Mouse (Mus musculus): ENCODE results near the gene Ccdc78. TPM values are rescaled to one million over a fixed set of nuclear protein-coding genes. Genes with fewer than 3 reads are reported as not detected.

Ccdc78 gene
- polyA plus RNA-seq, 1 experiment from 2014 or later, result 0.28 TPM

- no peak overlapping the region for H3K9ac ChIP-seq (ENCODE audit: low read depth, low read length)
- H3K9me3 ChIP-seq (ENCODE audit: control insufficient read depth, low read length), result no peaks in the 10 kb centered on the region
- H3K4me1 ChIP-seq (ENCODE audit: control insufficient read depth, insufficient read depth, low read depth, low read length), result peaks cover 7% of the 10 kb centered on the region
- no peak for ATAC-seq
- H3K27ac ChIP-seq (ENCODE audit: low read depth, low read length), result no peak overlapping the region
- WGBS, result 84% methylated on average over 10 of the region's 10 CpGs
- H3K36me3 ChIP-seq (ENCODE audit: control insufficient read depth, insufficient read depth, low read length), result peaks cover 8% of the 10 kb centered on the region; the same call in 1 of the 2 replicates
- H3K4me3 ChIP-seq (ENCODE audit: low read length), result no peak overlapping the region
- no peaks in the 10 kb centered on the region for H3K27me3 ChIP-seq (replicated peaks; ENCODE audit: control insufficient read depth, insufficient read depth, low read length)
- H3K4me2 ChIP-seq (ENCODE audit: low read length), result no peak overlapping the region
Measured at GRCm38 (mm10) chr17:25775318-25776062, 10.9 kb upstream of the Ccdc78 start.

- 94% methylated on average over 5 of the region's 5 CpGs for WGBS
- ATAC-seq, result no peak
Measured at GRCm38 (mm10) chr17:25777948-25778347, 8.4 kb upstream of the Ccdc78 start.

GRCm38 (mm10) chr17:25781339-25781738 is 5.0 kb upstream of the Ccdc78 start:
- ATAC-seq, result no peak
- no peak overlapping the region for H3K4me2 ChIP-seq (ENCODE audit: low read length)
- no peak overlapping the region for H3K9ac ChIP-seq (ENCODE audit: low read depth, low read length)
- peaks cover 24% of the 10 kb centered on the region for H3K4me1 ChIP-seq (ENCODE audit: control insufficient read depth, insufficient read depth, low read depth, low read length)
- H3K27ac ChIP-seq (ENCODE audit: low read depth, low read length), result no peak overlapping the region
- WGBS, result 85% methylated on average over 6 of the region's 6 CpGs
- H3K36me3 ChIP-seq (ENCODE audit: control insufficient read depth, insufficient read depth, low read length), result peaks cover 22% of the 10 kb centered on the region
- H3K4me3 ChIP-seq (ENCODE audit: low read length), result no peak overlapping the region
- H3K9me3 ChIP-seq (ENCODE audit: control insufficient read depth, low read length), result no peaks in the 10 kb centered on the region
- H3K27me3 ChIP-seq (replicated peaks; ENCODE audit: control insufficient read depth, insufficient read depth, low read length), result no peaks in the 10 kb centered on the region

More at GRCm38 (mm10) chr17:25777948-25778347, 8.4 kb upstream of the Ccdc78 start:
- Histone ChIP-seq H3K4me2 (ENCODE audit: low read length) (no peak overlapping the region), H3K4me3 (ENCODE audit: low read length) (no peak overlapping the region), H3K27me3 (replicated peaks; ENCODE audit: control insufficient read depth, insufficient read depth, low read length) (no peaks in the 10 kb centered on the region), H3K9me3 (ENCODE audit: control insufficient read depth, low read length) (no peaks in the 10 kb centered on the region), H3K36me3 (ENCODE audit: control insufficient read depth, insufficient read depth, low read length) (peaks cover 22% of the 10 kb centered on the region), H3K27ac (ENCODE audit: low read depth, low read length) (no peak overlapping the region), H3K4me1 (ENCODE audit: control insufficient read depth, insufficient read depth, low read depth, low read length) (peaks cover 11% of the 10 kb centered on the region), H3K9ac (ENCODE audit: low read depth, low read length) (no peak overlapping the region)

GRCm38 (mm10) chr17:25783086-25783485 is 3.3 kb upstream of the Ccdc78 start:
- 54% methylated on average over 7 of the region's 7 CpGs for WGBS
- peaks cover 24% of the 10 kb centered on the region for H3K4me1 ChIP-seq (ENCODE audit: control insufficient read depth, insufficient read depth, low read depth, low read length)
- 0 out of 2 replicates have a peak overlapping the region, but pooled peaks have one; percentile 39 for H3K9ac ChIP-seq (ENCODE audit: low read depth, low read length)
- peaks cover 25% of the 10 kb centered on the region for H3K36me3 ChIP-seq (ENCODE audit: control insufficient read depth, insufficient read depth, low read length)
- H3K4me2 ChIP-seq (ENCODE audit: low read length), result peak overlapping the region; percentile 87; the same call in 1 of the 2 replicates
- no peaks in the 10 kb centered on the region for H3K9me3 ChIP-seq (ENCODE audit: control insufficient read depth, low read length)
- H3K27me3 ChIP-seq (replicated peaks; ENCODE audit: control insufficient read depth, insufficient read depth, low read length), result no peaks in the 10 kb centered on the region
- ATAC-seq, result no peak
- H3K27ac ChIP-seq (ENCODE audit: low read depth, low read length), result peak overlapping the region; percentile 45; the same call in 1 of the 2 replicates
- H3K4me3 ChIP-seq (ENCODE audit: low read length), result no peak overlapping the region

GRCm38 (mm10) chr17:25783861-25784574 is 2.4 kb upstream of the Ccdc78 start:
- H3K9me3 ChIP-seq (ENCODE audit: control insufficient read depth, low read length), result no peaks in the 10 kb centered on the region
- WGBS, result 79% methylated on average over 15 of the region's 15 CpGs
- H3K27me3 ChIP-seq (replicated peaks; ENCODE audit: control insufficient read depth, insufficient read depth, low read length), result no peaks in the 10 kb centered on the region
- peak overlapping the region; percentile 70 for H3K4me3 ChIP-seq (ENCODE audit: low read length)
- no peak overlapping the region; the same call in 1 of the 2 replicates for H3K27ac ChIP-seq (ENCODE audit: low read depth, low read length)
- H3K36me3 ChIP-seq (ENCODE audit: control insufficient read depth, insufficient read depth, low read length), result peaks cover 27% of the 10 kb centered on the region
- H3K4me1 ChIP-seq (ENCODE audit: control insufficient read depth, insufficient read depth, low read depth, low read length), result peaks cover 24% of the 10 kb centered on the region
- peak overlapping the region; percentile 87 for H3K4me2 ChIP-seq (ENCODE audit: low read length)
- peak overlapping the region; percentile 80 for H3K9ac ChIP-seq (ENCODE audit: low read depth, low read length)
- no peak for ATAC-seq

- Histone ChIP-seq H3K27me3 (replicated peaks; ENCODE audit: control insufficient read depth, insufficient read depth, low read length) (no peaks in the 10 kb centered on the region), H3K9ac (ENCODE audit: low read depth, low read length) (peak within 1 kb of the TSS; percentile 80), H3K27ac (ENCODE audit: low read depth, low read length) (peak within 1 kb of the TSS; percentile 93), H3K4me3 (ENCODE audit: low read length) (peak within 1 kb of the TSS; percentile 70), H3K9me3 (ENCODE audit: control insufficient read depth, low read length) (no peaks in the 10 kb centered on the region), H3K4me2 (ENCODE audit: low read length) (peak within 1 kb of the TSS; percentile 87), H3K4me1 (ENCODE audit: control insufficient read depth, insufficient read depth, low read depth, low read length) (peaks cover 25% of the 10 kb centered on the region), H3K36me3 (ENCODE audit: control insufficient read depth, insufficient read depth, low read length) (peaks cover 29% of the 10 kb centered on the region)
- ATAC-seq, result peak; percentile 86
- 1% methylated on average over 23 of the region's 23 CpGs for WGBS
Measured at GRCm38 (mm10) chr17:25785281-25785745, 1.1 kb upstream of the Ccdc78 start, which contains the start of gene Haghl. Gene Haghl, minus strand, starts transcription at chr17:25785673.

- Histone ChIP-seq H3K27me3 (replicated peaks; ENCODE audit: control insufficient read depth, insufficient read depth, low read length) (no peaks in the 10 kb centered on the region), H3K4me3 (ENCODE audit: low read length) (no peak overlapping the region), H3K4me2 (ENCODE audit: low read length) (no peak overlapping the region), H3K27ac (ENCODE audit: low read depth, low read length) (no peak overlapping the region), H3K4me1 (ENCODE audit: control insufficient read depth, insufficient read depth, low read depth, low read length) (peaks cover 38% of the 10 kb centered on the region), H3K9me3 (ENCODE audit: control insufficient read depth, low read length) (no peaks in the 10 kb centered on the region), H3K9ac (ENCODE audit: low read depth, low read length) (no peak overlapping the region), H3K36me3 (ENCODE audit: control insufficient read depth, insufficient read depth, low read length) (peaks cover 23% of the 10 kb centered on the region)
- WGBS, result 97% methylated on average over 9 of the region's 9 CpGs
- no peak for ATAC-seq
Measured at GRCm38 (mm10) chr17:25786781-25787504, 563 bp downstream of the Ccdc78 start.

GRCm38 (mm10) chr17:25791320-25791842 is 5.0 kb downstream of the Ccdc78 start:
- H3K9me3 ChIP-seq (ENCODE audit: control insufficient read depth, low read length), result no peaks in the 10 kb centered on the region
- ATAC-seq, result 0 out of 2 replicates have a peak, but pooled peaks have one; percentile 1
- H3K27me3 ChIP-seq (replicated peaks; ENCODE audit: control insufficient read depth, insufficient read depth, low read length), result peaks cover 3% of the 10 kb centered on the region; the same call in 1 of the 2 replicates
- peak overlapping the region; percentile 67 for H3K4me2 ChIP-seq (ENCODE audit: low read length)
- peak overlapping the region; percentile 82 for H3K9ac ChIP-seq (ENCODE audit: low read depth, low read length)
- H3K4me3 ChIP-seq (ENCODE audit: low read length), result peak overlapping the region; percentile 73
- 30% methylated on average over 19 of the region's 19 CpGs for WGBS
- peak overlapping the region; percentile 91 for H3K27ac ChIP-seq (ENCODE audit: low read depth, low read length)
- H3K36me3 ChIP-seq (ENCODE audit: control insufficient read depth, insufficient read depth, low read length), result peaks cover 13% of the 10 kb centered on the region
- peaks cover 29% of the 10 kb centered on the region for H3K4me1 ChIP-seq (ENCODE audit: control insufficient read depth, insufficient read depth, low read depth, low read length)
